Mouse (Mus musculus): ENCODE results near the gene Dst.
"Not testable (repeated sequence)": the region's sequence is repeated elsewhere in the genome, so short reads cannot be mapped to it uniquely, and the experiment has no call there.

The Dst gene

GRCm38 (mm10) chr1:34033052-34033451, 125.0 kb downstream of the Dst start:
- DNase-seq = no peak

GRCm38 (mm10) chr1:34033478-34033877, 125.5 kb downstream of the Dst start:
- no peak for DNase-seq

GRCm38 (mm10) chr1:34033958-34034357, 125.9 kb downstream of the Dst start:
- DNase-seq = no peak

GRCm38 (mm10) chr1:34036111-34036510, 128.1 kb downstream of the Dst start:
- DNase-seq = no peak

GRCm38 (mm10) chr1:34038571-34038970, 130.5 kb downstream of the Dst start:
- no peak for DNase-seq

GRCm38 (mm10) chr1:34040049-34040448, 132.0 kb downstream of the Dst start:
- DNase-seq = no peak

GRCm38 (mm10) chr1:34040901-34041721, 133.1 kb downstream of the Dst start:
- DNase-seq = no peak

GRCm38 (mm10) chr1:34042299-34042698, 134.3 kb downstream of the Dst start:
- no peak for DNase-seq

GRCm38 (mm10) chr1:34043327-34043726, 135.3 kb downstream of the Dst start:
- no peak for DNase-seq

GRCm38 (mm10) chr1:34043836-34044550, 136.0 kb downstream of the Dst start:
- DNase-seq = no peak

GRCm38 (mm10) chr1:34044675-34045074, 136.7 kb downstream of the Dst start:
- DNase-seq = no peak

GRCm38 (mm10) chr1:34047285-34047684, 139.3 kb downstream of the Dst start:
- DNase-seq = peak; percentile 40 to 55

GRCm38 (mm10) chr1:34051251-34051650, 143.2 kb downstream of the Dst start:
- DNase-seq = no peak

- DNase-seq = no peak
These were observed 144.4 kb downstream of the Dst start for GRCm38 (mm10) chr1:34052422-34052821.

- DNase-seq = no peak
These were observed 146.9 kb downstream of the Dst start for GRCm38 (mm10) chr1:34054970-34055369.

- DNase-seq = no peak
These were observed 148.6 kb downstream of the Dst start for GRCm38 (mm10) chr1:34056658-34057057.

GRCm38 (mm10) chr1:34059231-34059630, 151.2 kb downstream of the Dst start:
- no peak for DNase-seq

- no peak for DNase-seq
These were observed 152.4 kb downstream of the Dst start for GRCm38 (mm10) chr1:34060446-34060845.

GRCm38 (mm10) chr1:34061078-34061477, 153.1 kb downstream of the Dst start:
- peak; percentile 86 to 88 for DNase-seq

- DNase-seq = no peak
These were observed 153.8 kb downstream of the Dst start for GRCm38 (mm10) chr1:34061860-34062259.

GRCm38 (mm10) chr1:34063943-34064342, 155.9 kb downstream of the Dst start:
- no peak for DNase-seq

GRCm38 (mm10) chr1:34065551-34066048, 157.6 kb downstream of the Dst start:
- no peak for DNase-seq

GRCm38 (mm10) chr1:34066401-34066800, 158.4 kb downstream of the Dst start:
- DNase-seq = not testable (repeated sequence)

GRCm38 (mm10) chr1:34068341-34068740, 160.3 kb downstream of the Dst start:
- DNase-seq = peak in 1 of 2 experiments; percentile 62

Data from cerebellum, postnatal 14 days (tissue).